Mouse (Mus musculus) ovary, postnatal 10 days (tissue): ENCODE results near the gene Tmem132b.

Source experiments
- DNase-seq: peaks from one replicate; pipeline ENCODE4 v3.0.0; 2022; ENCODE audit warnings: low spot score

Tmem132b gene

DNA sequence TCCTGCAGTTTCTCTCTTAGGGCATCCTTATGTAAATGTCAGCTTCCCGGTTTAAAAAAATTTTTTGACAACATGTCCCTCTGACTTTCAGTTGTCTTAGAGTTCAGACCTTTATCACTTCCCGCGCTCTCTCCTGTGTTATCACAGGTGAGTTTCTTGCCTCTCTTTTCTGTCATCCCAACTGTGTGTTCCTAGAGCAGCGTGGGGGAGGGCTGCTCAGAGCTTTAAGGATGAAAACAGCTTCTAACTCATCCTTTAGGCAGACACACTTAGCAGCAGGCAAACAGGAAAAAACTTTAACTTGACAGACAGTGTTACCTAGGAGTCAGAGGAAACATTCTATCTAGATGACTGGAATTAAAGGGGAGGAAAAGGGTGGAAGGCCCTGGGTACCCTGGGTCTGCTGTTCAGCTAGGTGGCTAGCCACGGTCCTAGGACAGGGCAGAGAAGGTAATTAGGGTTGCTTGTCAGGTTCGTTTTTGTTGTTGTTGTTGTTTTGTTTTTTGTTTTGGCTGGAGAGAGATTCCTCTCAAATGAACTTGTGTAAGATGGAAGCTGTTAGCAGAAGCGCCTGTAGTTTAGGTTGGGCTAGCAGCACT is 144.6 kb downstream of the Tmem132b start:
- no peak for DNase-seq

DNA sequence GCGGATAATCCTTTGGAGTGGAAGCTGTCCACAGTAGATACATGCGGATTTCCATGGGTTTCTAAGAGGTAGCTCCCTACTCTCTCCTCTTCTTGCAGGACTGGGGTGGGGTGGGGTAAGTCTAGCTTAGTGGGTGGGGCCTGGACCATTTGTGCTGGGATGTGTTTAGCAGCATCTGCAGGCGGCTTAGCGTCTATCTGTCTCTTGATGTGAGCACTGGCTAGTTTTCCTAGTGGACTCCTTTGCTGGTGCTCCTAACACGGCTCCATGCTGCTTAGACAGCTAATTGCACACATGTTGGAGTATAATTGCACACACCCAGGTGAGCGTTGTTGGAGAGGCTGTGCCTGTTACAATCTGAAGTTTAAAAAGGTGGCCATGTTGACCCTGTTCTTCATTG is 149.3 kb downstream of the Tmem132b start:
- no peak for DNase-seq

- DNase-seq, result no peak
These were observed 151.9 kb downstream of the Tmem132b start for GRCm38 (mm10) chr5:125683491-125683890.

DNA sequence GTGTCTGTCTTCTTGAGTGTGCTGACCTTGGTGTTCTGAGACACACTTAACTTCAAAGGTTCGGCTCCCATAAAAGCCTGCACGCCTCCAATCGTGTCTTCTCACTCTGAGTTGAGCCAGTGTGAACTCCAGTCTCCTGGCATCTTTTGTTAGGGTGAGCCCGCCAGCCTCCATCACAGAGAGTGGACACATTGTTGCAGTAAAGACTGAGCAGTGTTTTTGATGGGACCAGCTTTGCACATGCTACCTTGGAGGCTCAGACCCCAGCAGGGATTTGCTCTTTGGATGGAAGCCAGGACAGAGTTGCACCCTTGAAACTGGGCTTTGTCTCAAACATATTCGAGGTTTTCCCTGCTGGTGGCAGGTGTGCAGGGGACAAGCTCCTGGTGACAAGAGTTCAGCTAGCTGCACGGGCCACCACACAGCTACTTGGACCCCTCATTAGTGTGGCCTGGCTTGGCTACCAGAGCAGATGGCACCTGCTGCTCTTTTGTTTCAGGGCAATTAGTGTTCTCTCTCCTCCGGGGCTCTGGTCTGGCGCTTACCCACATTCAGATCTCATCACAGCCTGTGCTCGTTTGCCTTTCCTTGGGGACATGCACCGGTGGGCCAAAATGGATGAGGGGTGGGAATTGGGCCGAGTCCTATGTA is 154.2 kb downstream of the Tmem132b start:
- no peak for DNase-seq

- no peak for DNase-seq
These were observed 161.0 kb downstream of the Tmem132b start for GRCm38 (mm10) chr5:125692538-125692937.

- DNase-seq, result no peak
These were observed 167.8 kb downstream of the Tmem132b start for GRCm38 (mm10) chr5:125699395-125699794.

GRCm38 (mm10) chr5:125700234-125700633 is 168.7 kb downstream of the Tmem132b start:
- no peak for DNase-seq

- no peak for DNase-seq
These were observed 173.8 kb downstream of the Tmem132b start for GRCm38 (mm10) chr5:125705379-125705778.

DNA sequence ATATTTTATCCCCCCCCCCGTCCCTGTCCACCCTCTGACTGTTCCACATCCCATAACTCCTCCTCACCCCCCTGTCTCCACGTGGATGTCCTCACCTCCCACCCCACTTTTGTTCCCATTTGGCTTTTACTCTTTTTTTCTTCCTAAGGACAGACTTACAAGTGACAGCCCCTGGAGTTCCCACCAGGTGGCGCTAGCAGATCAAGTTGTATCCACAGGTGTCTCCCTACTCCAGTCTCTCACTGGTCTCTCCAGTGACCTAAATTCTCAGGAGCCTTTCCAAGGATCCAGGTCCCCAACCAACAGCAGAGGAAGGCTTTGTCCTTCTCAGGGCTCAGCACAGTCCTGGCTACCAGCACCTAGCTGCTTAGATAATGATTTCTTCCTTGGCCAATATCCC is 177.6 kb downstream of the Tmem132b start:
- no peak for DNase-seq

DNA sequence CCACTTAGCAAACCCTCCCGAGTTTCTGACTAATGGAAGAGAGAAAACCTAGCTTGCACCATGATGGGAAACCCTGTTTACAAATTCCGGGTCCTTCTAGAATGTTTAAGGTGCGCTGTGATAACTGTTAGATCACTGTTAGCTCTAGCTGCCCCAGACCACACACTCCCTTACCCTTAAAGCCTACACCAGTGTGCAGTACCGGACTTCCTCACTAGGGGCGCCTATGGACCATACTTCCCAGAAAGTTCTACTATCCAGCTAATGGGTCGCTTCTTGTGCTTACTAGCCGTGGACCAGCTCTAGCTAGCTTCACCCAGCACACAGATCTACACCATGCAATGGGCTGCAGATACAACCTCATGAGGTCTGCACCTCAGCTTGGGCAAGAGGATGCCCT is 195.2 kb downstream of the Tmem132b start:
- no peak for DNase-seq

DNA sequence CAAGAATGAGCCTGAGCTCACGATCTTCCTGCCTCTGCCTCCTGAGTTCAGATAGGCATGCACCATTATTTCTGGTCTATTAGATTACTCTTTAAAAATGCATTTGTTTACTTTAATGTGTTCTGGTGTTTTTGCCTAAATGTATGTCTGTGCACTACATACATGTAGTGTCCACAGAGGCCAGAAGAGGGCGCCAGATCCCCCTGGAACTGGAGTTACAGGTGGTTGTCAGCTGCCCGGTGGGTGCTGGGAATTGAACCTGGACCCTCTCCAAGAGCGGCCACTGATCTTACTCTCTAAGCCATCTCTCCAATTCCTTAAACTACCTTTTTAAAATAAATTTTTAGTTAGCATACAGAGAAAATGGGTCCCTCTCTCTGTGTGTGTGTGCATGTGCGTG is 195.9 kb downstream of the Tmem132b start:
- no peak for DNase-seq

DNA sequence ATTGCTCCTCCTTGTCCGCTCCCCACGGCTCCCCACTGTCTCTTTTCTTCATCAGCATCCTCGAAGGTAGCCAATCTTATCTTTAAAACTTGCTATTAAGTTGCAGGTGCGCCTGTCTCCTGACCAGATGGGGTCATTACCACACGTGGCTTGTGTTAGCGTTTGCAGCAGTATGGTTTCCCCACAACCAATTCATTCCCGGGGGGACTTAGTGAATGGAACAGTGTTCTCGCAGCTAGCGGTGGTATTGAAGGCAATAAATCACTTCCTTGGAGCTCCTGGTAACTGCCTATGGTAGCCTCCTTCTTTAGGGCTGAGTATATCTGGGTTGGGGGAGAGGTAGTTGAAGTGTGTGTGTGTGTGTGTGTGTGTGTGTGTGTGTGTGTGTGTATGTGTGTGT is 196.4 kb downstream of the Tmem132b start:
- no peak for DNase-seq

- DNase-seq, result no peak
These were observed 196.9 kb downstream of the Tmem132b start for GRCm38 (mm10) chr5:125728521-125728920.

GRCm38 (mm10) chr5:125733806-125734205 is 202.2 kb downstream of the Tmem132b start:
- DNase-seq, result no peak

DNA sequence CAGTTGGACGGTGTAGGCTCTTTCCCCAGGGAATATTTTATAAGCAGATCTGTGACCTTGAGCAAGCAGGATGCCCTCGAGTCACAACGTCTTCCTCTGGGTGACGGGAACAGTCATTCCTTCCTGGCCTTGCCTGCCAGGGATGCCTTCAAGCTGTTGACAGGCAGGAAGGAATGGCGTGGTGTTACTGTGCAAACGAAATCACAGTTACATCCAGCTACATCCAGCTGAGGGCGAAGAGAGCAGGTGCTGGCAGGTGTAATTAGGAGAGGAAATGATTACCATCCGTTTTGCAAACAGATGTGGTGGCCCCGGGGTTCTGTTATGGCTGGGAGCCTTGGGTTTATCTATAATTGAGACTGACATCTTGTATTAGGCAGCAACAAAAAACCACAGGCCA is 205.5 kb downstream of the Tmem132b start:
- DNase-seq, result no peak

DNA sequence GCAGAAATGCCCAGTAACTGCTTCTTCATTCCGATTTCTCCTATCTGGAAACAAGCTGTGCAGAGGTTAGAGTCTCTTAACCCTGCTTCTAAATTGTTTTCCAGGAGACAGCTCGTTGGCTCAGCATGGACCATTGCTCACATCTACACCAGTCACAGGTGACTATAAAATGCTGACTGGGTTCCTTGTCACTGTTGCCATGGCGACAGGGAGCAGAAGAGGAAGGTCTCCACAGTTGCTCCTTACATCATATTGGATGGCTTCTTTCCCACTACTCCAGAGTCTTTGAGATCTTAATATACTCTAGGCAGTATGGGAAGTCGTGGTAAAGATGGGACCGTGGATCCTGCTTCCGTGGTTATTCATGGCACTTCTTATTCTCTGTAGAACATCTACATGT is 211.9 kb downstream of the Tmem132b start:
- DNase-seq, result no peak

GRCm38 (mm10) chr5:125745727-125746126 is 214.2 kb downstream of the Tmem132b start:
- no peak for DNase-seq

DNA sequence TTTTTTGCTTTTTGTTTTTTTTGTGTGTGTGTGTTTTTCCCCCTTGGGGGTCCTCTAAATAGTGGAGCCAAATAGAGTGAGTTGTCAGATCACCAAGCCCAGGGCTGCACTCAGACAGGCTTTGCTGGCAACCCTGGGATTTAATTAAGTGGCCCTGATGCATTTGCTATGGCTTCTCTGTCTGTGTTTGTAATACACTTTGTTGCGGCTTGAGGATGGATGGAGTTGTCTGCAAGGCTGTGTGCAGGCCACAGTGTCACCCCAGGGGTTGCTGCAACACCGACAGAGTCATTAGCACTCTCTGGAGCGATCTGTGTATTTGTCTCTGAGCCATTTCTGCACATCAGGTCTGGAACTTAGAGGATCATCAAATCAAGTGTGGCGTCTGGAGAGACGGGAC is 219.9 kb downstream of the Tmem132b start:
- DNase-seq, result no peak

- DNase-seq, result no peak
These were observed 221.0 kb downstream of the Tmem132b start for GRCm38 (mm10) chr5:125752546-125752945.

GRCm38 (mm10) chr5:125756987-125757530 is 225.5 kb downstream of the Tmem132b start:
- DNase-seq, result no peak

- DNase-seq, result no peak
These were observed 226.9 kb downstream of the Tmem132b start for GRCm38 (mm10) chr5:125758506-125758905.

GRCm38 (mm10) chr5:125766941-125767340 is 235.4 kb downstream of the Tmem132b start:
- DNase-seq, result no peak

DNA sequence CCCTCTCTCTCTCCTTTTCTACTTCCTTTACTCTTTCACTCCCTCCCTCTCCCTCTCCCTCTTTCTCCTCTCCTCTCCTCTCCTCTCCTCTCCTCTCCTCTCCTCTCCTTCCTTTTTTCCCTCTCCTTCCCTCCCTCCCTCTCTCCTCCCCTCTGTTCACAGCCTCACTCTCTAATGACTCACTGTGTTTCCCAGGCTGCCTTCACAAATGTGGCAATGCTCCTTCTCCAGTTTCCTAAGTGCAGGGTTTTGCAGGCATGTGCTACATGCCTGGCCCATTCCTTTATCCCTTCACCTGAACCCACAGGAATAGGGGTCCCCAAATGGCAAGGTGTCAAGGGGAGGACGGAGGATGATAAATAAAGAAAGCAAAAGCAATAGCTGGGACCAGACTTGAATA is 236.4 kb downstream of the Tmem132b start:
- no peak for DNase-seq

DNA sequence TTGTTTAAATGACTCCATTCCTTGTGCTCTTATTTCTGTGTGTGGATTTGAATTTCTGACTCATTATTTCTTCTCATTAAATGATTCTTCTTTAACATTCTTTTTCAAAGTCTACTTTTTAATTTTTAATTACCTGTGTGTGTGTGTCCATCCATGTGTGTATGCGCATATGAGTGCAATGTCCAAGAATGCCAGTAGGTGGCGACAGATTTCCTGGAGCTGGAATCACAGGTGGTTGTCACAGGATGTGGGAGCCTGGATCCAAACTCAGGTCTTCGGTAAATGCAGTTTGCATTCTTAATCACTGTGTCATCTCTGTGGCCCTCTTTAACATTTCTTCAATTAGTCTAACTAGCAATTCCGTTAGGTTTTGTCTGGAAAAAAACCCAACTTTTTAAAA is 240.7 kb downstream of the Tmem132b start:
- DNase-seq, result no peak
